Mouse (Mus musculus) lung, postnatal 4 days (tissue): Measurements from ENCODE around the gene Ctsh.
"Not testable (repeated sequence)": the region's sequence is repeated elsewhere in the genome, so short reads cannot be mapped to it uniquely, and the experiment has no call there.

Experiments used
- DNase-seq, 2 experiments: peaks; one replicate each; pipeline ENCODE4 v3.0.0; 2021

Ctsh gene

DNA sequence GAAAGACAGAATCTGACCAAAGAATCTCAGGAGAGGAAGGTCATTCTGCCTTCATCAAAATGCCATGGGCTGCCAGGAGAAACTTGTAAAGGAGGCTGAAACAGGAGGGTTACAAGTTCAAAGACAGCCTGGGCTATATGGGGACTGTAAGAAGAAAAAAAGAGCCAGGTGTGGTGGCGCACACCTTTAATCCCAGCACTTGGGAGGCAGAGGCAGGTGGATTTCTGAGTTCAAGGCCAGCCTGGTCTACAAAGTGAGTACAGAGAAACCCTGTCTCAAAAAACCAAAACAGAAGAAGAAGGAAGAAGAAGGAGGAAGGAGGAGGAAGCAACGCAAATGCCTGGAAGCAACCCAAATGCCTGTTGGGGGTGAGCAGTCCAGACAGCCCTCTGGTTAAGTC lies at the start of gene Ctsh:
Gene Ctsh (plus strand): TSS at position 301 of the 400 bp plus-strand sequence.
- DNase-seq, result no peak

DNA sequence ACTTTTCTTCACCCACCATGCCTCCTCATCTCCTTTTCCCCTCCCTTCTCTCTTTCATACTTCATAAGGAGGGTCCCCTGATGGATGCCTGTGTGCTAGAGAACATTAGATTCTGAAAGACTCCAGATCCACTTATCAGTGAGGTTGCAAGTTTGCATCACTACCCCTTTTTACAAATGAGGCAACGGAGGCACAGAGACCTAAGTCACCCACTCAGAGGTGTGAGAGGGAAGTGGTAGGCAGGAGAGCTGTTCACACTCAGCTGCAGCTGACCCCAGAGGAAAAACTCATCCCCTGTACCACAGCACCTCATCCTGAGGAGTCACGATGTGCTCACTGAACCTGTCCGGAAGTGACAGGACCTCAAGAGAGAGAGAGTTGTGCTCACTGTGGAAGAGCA lies 47.5 kb upstream of the Ctsh start:
- DNase-seq, result no peak

DNA sequence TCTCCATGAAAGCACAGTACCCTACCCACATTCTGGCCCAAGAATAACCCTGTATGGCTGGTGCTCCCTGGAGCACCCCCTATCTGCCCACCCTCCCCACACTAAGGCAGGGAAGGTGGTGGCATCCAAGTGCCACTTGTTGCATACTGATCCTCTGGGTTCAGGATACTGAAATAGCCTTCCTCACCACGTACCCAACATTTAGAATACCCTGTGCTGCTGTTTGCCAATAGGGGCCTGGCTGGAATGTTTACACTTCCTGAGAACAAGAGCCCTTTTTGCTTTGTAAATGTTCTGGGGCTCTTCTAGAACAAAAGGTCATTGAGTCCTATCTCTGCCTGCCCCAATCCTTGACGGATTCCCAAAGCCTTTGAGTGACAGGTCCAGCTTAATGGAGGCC lies 46.9 kb upstream of the Ctsh start:
- DNase-seq, result peak; percentile 20 to 50

DNA sequence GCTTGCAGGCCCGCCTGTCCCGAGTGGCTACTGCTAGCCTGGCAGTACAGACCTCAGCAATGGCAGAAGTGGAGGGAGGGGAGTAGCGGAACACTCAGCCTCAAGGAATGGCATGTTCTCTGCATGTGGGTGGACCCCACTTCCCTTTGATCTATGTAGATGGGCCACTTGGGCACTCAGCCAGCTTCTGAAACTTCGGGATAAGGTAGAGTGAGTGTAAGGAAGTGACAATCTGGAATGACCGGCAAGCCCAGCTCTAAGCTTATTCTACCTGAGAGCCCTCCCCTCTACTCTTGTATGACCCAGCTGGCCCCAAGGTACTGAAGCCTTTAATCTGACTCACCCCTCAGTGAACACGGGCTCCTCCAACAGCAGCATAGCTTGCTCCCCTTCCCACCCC lies 45.8 kb upstream of the Ctsh start:
- DNase-seq, result peak; percentile 76 to 91

DNA sequence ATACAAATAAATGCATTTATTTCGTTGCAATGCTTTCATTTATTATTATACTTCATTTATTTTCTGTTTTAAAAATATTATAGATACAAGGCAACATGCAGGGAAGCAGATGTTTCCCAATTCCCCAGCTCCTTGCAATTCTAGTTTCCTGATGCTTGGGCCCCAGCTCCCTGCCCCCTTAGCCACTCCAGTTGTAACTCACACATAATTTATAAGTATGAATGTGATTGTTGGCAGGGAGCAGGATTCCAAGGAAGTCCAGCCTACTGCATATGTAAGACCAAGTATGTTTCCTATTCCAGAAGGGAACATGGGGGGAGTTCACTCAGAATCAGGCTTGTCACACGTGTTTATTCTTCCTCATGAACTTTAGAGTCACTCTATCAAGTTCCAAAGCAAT lies 42.1 kb upstream of the Ctsh start:
- peak in 1 of 2 experiments; percentile 47 for DNase-seq

DNA sequence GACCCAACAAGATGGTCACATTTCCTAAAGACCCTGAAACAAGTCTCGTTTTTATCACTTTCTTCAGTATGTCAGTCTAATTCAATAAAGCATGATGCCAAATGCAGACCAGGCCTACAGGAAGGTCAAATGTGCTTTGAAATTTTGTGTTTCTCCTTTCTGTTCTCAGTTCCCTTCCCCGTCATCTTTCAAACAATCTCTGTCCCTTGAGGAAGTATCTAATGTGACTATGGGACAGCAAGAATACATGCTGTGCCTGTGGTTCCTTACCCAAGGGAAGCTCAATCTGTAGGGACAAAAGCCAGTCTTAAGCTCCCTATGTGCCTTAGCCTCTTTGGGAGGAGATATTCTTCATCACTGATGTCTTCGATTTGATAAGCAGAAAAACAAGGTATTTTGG lies 39.3 kb upstream of the Ctsh start:
- no peak for DNase-seq

DNA sequence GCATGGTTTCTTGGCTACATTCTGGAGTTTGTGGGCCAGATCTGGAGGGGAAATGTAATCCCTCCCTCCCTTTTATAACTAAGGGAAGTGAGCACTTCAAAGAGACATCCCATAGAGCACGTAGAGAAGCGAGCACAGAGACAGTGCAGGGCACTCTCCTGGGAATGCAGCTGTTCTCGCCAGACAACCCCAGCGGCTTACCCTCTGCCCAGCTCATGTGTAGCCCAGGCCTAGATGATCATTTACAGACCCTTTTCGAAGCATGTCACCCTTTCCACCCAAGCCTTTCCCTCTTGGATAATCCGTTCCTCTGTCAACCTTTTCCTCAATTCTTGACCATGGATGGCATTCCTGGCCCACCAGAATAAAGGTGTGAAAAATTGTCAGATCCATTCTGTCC lies 37.7 kb upstream of the Ctsh start:
- DNase-seq, result no peak

DNA sequence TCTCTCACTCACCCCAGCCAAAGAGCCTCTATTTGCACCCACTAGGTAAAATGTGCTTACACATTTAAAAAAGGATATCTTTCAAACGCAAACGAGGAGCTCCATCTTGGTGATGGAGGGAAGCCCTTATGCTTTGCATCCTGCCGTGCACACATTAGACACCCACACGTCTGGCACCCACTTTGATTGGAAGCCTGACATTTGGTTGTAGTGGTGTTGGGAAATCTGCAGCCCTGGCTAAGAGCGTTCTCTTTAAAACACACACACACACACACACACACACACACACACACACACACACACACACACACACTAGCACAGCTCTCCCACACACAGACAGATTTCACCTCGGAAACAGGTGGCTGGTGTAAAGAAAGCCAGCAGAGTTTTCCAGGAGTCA lies 33.1 kb upstream of the Ctsh start:
- DNase-seq, result no peak

DNA sequence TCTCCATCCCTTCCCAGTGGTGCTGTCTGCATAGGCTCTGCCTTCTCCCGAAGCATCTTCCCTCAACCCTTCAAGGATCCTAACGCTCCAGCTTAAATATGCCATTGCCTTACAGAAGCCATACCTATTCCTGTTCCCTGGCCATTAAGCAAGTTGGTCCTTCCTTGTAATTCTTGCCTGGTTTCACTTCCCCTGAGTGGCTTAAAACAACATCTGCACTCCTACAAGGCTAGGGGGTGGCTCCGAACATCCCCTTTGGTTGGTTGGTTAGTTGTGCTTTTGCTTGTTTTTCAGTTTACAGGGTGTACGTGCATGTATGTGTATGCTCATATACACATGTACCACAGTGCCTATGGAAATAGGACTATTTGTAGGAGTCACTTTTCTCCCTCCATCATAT lies 32.5 kb upstream of the Ctsh start:
- DNase-seq, result no peak

DNA sequence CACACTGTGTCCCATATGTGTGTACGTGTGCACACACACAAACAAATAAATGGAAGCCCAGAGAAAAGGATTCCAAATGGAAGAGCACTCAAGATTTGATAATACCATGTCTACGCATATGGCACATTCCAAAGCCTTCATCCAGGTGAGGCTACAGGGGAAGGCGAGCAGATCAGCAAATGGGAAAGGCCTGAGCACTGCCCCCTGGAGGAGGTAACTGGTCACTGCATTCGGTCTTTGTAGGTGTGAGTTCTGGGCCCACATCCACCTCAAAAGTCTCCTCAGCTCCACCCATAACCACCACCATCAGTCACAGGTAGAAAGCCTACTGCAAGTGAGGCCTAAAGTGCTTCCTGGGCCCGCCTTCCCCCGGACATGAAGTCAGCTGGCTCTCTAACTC lies 26.2 kb upstream of the Ctsh start:
- no peak for DNase-seq

DNA sequence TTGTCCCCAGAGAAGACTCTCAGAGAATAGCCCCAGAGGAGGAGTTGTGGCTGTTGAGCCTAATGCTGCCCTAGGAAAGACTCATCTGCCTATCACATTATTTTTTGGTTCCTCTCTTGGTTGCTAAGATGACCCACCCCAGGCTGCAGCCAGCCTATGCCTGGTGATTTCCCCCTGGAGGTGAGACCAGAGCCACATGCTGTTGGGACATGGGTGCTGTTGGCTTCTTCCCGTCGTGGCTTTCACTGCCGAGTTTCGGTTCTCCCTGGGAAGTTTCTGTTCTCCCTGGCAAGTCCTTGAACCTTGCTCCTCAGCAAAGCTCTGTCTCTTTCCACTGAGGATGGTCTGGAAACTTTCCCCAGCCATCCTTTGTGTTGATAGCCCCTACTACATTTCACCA lies 20.0 kb upstream of the Ctsh start:
- peak; percentile 43 to 51 for DNase-seq

DNA sequence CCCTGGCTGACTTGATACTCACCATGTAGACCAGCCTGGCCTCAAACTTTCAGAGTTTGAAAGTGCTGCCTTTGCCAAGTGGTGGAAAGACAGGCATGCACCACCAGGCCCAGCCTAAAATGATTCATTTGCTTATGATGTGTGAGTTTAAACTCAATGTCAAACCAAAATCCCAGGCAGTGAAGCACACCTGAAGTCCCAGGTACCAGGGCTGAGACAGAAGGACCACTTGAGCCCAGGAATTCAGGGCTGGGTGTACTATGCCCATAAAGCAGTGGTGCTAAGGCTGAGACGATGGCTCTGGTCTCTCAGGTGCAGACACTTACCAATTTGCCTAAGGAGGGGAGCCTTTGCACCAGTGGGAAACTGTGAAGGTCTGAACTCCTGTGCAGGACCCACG lies 18.8 kb upstream of the Ctsh start:
- DNase-seq, result no peak

DNA sequence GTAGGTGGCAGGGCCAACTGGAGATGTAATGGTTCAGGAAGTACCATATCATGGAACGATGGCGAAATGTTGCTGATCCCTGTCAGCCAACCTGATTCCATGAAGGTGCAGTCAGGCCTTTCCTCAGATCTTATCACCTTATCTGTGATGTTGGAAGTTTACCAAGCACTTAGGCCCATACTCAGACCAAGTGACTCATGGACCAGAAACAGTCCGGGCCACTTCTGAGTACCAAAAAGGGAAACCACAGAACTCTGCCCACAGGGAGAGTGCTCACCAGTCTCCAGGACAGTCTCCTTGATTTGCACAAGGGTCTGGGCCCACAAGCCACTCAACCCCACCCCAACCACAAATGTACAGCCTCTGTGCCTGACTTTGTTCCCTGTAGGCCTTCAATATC lies 18.2 kb upstream of the Ctsh start:
- DNase-seq, result peak; percentile 52 to 69

DNA sequence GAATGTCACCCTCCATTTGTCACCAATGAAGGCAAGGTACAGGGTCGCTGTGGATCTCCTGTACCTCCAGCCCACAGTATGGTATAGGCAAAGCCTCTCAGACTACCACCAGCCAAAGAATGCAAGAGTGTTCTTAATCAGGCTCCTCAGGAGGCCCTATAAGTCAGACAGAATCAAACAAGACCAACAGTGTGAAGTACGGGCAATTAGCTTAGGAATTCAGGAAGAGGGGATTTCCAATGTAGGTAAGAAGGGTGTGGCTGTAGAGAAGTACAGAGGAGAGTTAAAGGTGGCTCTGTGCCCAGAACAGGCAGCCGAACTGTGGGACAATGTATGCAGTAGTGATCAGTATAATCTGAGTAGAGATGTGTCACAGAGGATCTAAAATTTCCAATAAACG lies 17.6 kb upstream of the Ctsh start:
- DNase-seq, result no peak

DNA sequence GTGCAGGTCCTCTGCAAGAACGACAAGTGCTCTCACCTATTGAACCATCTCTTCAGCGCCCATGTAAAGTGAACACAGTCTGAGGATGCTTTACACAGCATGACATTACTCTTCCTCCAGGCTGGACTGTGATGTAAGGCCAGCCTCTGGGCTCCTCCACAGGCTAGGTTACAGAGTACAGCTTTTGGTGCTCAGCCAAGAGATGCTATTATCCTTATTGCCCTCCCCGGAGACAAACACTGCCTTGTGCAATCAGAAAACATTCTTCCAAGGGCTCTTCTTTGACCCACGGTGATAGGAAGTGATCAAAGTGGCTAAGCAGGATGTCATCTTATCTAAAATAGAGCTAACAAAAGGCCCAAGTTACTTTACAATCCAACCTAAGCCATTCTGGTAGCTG lies 15.4 kb upstream of the Ctsh start:
- no peak for DNase-seq

DNA sequence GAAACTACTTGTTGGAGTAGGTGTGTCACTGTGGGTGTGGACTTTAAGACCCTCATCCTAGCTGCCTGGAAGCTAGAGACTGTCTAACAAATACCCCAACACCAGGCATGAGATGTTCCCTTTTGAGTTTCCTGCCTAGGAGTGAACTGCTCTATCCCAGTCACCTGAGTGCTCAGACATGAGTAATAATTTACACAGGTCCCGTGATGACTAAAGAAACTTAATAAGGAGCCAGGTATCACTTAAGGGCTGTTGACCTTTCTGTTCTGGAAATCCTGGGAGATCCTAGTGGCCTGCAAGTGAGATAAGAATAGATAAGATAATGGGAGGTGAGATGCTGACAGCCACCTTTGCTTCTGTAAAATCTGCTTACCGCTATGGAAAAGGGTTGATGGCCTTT lies 13.0 kb upstream of the Ctsh start:
- no peak for DNase-seq

DNA sequence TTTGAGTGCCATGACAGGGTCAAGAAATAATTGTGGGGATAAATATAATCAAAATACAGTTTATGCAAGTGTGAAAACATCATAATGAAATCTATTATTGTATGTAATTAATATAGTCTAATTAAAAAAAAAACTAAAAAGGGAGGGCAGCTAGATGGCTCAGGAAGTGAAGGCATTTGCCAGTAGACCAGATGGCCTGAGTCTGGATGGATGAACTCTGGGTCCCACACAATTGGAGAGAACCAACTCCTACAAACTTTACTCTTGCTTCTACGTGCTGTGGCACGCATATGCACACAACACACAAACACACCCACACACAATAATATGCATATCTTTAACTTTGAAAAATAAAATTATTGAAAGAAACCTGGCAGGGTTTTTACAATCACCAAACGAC lies 12.4 kb upstream of the Ctsh start:
- no peak for DNase-seq

DNA sequence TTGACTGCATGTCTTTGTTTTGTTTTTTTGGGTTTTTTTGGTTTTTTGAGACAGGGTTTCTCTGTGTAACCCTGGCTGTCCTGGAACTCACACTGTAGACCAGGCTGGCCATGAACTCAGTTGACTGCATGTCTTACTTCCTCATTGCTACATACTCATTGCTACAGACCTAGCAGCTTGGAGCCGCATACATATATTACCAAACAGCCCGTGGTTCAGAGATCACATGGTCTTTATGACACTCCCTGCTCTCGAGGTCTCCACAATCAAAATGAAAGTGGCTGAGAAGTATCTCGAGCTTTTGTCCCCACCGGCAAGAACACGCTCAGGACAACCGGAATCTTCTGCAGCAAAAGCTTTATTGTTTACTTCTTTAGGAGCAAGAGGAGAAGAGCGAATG lies 11.0 kb upstream of the Ctsh start:
- not testable (repeated sequence) for DNase-seq

DNA sequence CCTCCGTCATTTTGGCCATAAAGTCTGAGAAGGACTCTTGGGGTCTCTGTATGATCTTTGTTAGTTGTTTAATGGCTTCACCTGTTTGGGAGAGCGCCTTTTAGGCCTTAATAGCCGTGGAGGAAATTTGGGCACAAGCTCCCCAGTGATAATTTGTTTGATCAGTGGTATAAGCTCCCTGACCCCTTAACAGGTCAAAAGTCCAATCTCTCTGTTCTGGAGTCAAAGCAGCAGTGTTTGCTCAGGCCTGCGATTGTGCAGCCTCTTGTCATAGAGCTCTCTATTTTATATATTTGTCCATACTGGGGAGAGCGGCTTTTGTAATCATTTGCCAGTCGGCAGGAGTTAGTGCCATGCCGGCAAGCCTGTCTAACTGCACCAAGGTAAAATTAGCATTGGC lies 8.8 kb upstream of the Ctsh start:
- no peak for DNase-seq

DNA sequence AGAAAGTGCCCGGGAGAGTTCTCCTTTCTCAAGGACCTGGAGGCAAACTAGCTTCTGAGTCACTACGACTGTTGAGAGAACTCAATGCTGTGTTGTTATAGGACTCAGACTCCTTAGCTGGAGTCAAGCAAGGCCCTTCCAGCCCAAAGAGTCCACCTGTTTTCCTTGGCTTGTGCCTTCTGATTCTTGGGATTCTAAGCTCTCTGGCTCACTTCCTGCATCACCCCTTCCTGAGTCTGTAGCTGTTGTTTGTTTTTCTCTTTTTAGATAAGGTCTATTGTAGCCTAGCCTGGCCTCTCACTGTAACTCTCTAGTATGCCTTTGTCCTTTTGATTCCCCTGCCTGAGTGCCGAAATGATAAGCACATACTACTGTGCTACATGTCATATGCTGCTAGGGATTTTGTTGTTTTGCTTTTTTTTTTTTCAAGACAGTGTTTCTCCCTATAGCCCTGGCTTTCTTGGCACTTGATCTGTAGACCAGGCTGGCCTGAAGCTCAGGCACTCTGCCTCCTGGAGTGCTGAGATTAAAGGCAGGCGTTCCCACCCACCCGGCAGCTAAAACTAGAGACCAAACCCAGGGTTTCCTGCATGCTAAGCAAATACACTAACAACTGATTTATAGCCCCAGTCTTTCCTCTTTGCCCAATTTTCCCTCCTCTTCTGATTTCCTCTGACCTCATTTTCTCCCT lies 5.9 kb upstream of the Ctsh start:
- no peak for DNase-seq

DNA sequence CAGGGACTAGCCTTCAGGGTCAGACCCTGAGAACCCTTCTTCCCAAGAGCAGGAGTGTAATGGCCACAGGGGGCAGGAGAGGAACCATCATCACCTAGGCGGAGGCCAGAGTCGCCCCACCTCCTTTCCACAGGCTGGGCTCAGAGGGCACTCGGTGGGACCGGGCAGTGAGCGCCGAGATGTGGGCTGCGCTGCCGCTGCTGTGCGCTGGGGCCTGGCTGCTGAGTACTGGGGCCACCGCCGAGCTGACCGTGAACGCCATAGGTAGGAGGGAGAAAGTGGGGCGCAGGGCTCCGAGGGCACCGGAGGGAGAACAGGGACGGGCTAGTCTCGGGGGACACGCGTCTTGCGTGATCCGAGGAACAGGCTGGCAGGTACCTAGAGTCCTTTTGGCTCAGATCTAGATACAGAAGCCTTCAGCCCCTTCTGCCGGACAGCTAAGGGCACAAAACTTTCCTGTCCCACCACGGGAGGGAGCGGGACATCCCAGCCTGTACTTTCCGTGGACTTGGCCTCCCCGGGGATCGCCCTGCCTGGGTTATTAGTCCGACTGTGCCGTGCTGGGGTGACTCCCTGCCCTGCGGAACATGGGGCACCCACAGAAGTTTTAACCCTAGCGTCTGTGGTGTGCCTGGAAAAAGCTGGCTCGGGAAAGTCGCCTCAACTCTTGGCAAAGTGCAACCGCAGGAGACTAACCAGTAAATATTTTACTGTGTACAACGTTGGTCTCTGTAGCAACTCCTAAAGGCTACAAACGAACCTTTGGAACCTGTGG lies 606 bp downstream of the Ctsh start:
- DNase-seq, result peak; percentile 84 to 87

DNA sequence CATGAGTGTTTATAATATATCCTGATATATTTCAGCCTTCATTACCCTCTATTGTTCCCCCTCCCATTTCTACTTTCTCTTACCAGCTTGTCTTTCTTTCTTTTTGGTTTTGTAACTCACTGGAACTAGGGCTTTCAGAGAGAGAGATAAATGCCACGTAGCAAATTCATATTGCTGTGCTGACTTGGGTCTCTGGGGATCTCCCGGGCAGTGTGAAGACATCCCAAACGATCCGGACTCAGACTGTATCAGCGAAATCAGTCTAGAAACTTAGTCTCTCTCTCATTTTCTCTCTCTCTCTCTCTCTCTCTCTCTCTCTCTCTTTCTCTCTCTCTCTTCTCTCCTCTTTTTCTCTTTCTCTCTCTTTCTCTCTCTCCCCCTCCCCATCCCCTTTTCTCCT lies 1.5 kb downstream of the Ctsh start:
- DNase-seq, result no peak

DNA sequence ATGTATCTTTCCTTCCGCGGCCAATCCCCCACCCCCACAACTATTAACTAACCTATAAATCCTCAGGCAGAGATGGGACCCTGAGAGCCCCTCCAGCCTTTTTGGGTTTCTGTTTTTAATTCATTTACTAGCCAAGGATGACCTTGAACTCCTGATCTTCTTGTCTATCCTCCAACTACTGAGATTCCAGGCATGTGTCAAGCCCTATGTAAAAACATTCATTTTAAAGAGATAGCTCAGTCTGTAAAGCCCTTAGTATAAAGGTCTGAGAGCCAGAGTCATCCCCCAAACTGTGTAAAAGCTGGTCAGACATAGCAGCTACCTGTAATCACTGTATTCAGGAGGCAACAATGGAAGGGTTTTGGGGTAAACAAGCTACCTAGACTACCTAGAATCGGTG lies 2.0 kb downstream of the Ctsh start:
- no peak for DNase-seq

DNA sequence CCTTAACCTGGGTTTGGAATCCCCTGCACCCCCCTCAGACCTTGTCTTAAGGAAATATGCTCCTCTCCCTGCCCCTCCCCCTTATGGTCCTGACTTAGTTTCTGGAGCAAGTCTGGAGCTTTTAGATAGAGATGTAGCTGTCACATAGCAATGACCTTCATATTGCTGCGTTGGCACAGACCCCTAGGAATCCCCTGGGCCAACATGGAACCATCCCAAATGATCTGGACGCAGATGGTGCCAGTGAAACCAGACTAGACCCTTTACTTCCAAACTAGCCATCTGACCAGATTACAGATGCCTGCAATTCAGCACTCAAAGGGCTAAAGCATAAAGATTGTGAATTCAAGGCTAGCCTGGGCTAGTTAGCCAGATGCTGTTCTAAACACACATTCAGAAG lies 2.8 kb downstream of the Ctsh start:
- DNase-seq, result no peak
